Mouse (Mus musculus): ENCODE results near the gene Calm5. TPM values are rescaled to one million over a fixed set of nuclear protein-coding genes. Genes with fewer than 3 reads are reported as not detected.
"Not testable (repeated sequence)": the region's sequence is repeated elsewhere in the genome, so short reads cannot be mapped to it uniquely, and the experiment has no call there.

Gene Calm5
- polyA plus RNA-seq, 1 experiment from 2014 or later: not detected

DNA sequence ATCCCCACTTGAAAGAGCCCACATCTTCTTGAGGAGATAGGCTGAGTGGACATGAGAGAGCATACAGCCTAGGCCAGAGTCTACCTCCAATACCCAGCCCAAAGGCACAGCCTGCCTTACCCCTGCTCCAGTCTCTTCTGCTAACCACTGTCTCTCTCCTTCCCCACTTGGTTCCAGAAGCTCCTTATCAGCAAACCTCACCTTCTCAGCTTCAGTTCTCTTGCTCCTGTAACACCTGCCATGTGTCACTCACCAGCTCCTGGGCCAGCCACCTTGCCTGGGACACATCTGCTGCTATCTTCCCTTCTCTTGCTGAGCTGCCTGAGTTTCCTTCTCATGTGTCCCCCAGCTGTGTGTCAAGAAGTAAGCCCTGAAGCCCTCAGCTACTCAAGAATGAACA is 20.3 kb upstream of the Calm5 start:
- H3K36me3 ChIP-seq; ATAC-seq (ENCODE audit: low FRiP score, low read depth); H3K27ac ChIP-seq; H3K9me3 ChIP-seq; H3K4me1 ChIP-seq; H3K4me2 ChIP-seq (replicated peaks); H3K9ac ChIP-seq; H3K27me3 ChIP-seq; H3K4me3 ChIP-seq: not testable (repeated sequence)

DNA sequence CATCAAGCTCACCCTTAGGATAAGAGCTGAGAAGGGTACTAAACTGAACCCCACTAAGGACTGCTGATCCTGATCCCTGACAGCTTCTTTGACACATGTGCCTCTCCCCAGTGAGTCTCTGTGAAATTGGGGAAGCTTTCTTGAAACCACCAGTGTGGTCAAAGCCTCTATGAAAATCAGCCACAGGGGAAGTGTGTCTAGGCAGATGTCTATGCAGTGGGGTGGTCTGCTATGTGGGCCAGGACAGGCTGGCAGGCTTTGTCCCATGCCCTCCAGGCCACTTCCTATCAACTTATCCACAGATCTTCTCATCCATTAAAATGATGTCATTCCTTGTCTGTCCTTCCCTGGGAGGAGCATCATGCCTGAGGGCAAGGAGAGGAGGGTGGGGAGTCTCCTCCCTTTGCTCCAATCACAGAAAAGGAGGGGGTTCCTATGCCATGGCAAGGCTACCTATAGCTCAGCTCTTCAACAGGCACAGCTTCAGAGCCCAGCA is 16.6 kb upstream of the Calm5 start, which contains the start of gene Calm4:
Calm4 (plus strand) TSS at position 446 of the 496 bp plus-strand sequence.
- not testable (repeated sequence) for H3K9me3 ChIP-seq; H3K4me3 ChIP-seq; H3K4me2 ChIP-seq (replicated peaks); H3K36me3 ChIP-seq; H3K9ac ChIP-seq; H3K27ac ChIP-seq; ATAC-seq (ENCODE audit: low FRiP score, low read depth); H3K4me1 ChIP-seq; H3K27me3 ChIP-seq

DNA sequence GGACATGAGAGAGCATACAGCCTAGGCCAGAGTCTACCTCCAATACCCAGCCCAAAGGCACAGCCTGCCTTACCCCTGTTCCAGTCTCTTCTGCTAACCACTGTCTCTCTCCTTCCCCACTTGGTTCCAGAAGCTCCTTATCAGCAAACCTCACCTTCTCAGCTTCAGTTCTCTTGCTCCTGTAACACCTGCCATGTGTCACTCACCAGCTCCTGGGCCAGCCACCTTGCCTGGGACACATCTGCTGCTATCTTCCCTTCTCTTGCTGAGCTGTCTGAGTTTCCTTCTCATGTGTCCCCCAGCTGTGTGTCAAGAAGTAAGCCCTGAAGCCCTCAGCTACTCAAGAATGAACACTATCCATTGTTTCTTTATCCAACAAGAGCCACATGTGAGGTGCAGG is 13.3 kb upstream of the Calm5 start:
- H3K9me3 ChIP-seq; ATAC-seq (ENCODE audit: low FRiP score, low read depth); H3K4me2 ChIP-seq (replicated peaks); H3K4me3 ChIP-seq; H3K9ac ChIP-seq; H3K27ac ChIP-seq; H3K36me3 ChIP-seq; H3K4me1 ChIP-seq; H3K27me3 ChIP-seq: not testable (repeated sequence)

DNA sequence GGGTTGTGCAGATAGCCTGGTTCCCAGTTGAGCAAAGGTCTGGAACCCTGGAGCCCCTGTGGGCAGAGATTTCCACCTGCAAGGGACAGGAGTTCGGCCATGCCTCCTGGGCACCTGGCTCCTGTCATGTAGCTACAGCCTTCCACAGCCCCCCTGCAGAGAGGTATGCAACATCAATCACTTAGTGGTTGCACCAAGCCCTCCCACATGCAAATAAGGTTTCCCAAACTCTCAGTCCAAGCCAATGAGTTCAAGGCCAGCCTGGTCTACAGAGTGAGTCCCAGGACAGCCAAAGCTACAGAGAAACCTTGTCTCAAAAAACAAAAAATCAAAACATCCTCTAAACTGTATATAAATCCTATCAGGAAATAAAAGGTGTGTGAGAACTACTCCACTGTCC is 3.6 kb upstream of the Calm5 start:
- 65% methylated on average over 1 of the region's 1 CpGs for WGBS
- Histone ChIP-seq H3K4me3 (no peak overlapping the region), H3K27ac (no peak overlapping the region), H3K9me3 (no peaks in the 10 kb centered on the region), H3K9ac (no peak overlapping the region), H3K4me2 (replicated peaks) (no peak overlapping the region), H3K4me1 (no peaks in the 10 kb centered on the region), H3K36me3 (no peaks in the 10 kb centered on the region), H3K27me3 (no peaks in the 10 kb centered on the region)
- no peak for ATAC-seq (ENCODE audit: low FRiP score, low read depth)

DNA sequence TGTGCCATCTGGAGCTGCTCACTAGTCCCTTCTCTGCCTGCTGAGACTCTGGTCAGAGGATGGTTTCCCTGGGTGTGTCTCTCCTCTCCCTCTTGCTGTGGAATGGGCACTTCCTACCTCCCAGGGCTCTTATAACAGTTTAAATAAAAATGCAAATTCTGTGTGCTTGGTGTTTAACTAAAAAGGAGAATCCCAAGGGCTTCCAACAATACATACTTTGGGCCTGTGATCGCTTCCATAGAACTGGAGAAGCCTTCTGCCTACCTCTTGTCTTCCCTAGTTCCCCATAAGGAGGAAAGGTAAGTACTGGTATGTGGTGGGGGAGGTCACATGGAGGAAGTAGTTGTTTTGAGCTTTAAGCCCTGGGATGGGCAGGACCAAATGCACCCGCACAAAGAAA is 883 bp downstream of the Calm5 start:
- no peaks in the 10 kb centered on the region for H3K9me3 ChIP-seq
- no peak overlapping the region for H3K4me2 ChIP-seq (replicated peaks)
- 85% methylated on average over 2 of the region's 2 CpGs for WGBS
- no peak overlapping the region for H3K27ac ChIP-seq
- H3K9ac ChIP-seq: no peak overlapping the region
- H3K4me3 ChIP-seq: no peak overlapping the region
- no peak for ATAC-seq (ENCODE audit: low FRiP score, low read depth)
- H3K4me1 ChIP-seq: no peaks in the 10 kb centered on the region
- no peaks in the 10 kb centered on the region for H3K36me3 ChIP-seq
- no peaks in the 10 kb centered on the region for H3K27me3 ChIP-seq

DNA sequence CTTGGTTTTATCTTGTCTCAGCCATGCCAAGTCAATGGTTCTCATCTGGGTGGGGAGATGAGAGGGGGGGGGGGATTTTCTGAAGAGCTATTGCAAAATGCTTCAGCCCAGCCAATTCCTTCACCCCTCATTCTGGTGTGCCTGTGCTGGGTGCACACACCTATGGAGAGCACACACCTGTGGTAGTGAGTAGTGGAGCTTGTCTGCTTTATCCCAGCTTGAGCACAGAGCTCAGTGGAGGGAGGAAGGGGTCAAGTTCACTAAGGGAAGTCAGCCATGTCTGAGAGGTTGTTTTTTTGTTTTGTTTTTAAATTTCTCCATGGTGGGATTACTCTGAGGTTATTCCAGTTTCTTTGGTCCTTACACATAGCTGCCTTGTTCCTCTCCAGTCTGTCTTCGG is 2.3 kb downstream of the Calm5 start:
- no peaks in the 10 kb centered on the region for H3K9me3 ChIP-seq
- H3K4me1 ChIP-seq: no peaks in the 10 kb centered on the region
- 82% methylated on average over 1 of the region's 1 CpGs for WGBS
- H3K4me3 ChIP-seq: no peak overlapping the region
- no peak overlapping the region for H3K9ac ChIP-seq
- H3K27me3 ChIP-seq: no peaks in the 10 kb centered on the region
- no peak overlapping the region for H3K27ac ChIP-seq
- H3K36me3 ChIP-seq: no peaks in the 10 kb centered on the region
- no peak overlapping the region for H3K4me2 ChIP-seq (replicated peaks)
- ATAC-seq (ENCODE audit: low FRiP score, low read depth): no peak

DNA sequence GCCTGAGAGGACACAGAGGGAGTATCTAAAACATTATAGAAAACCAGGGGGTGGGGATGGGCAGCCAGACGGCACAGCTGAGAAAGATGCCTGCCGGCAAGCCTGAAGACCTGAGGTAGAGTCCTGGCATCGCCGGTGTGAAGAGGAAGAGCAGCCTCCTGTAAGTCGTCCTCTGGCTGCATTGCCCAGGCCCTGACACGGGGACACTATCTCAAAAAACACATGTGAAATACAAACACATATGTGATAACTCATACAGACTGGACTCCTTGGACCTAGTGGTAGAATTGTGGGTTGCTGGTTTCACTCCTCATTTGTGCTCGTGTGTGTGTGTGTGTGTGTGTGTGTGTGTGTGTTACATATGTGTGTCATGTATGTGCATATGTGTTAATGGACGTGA is 7.3 kb downstream of the Calm5 start:
- H3K27ac ChIP-seq: no peak overlapping the region
- ATAC-seq (ENCODE audit: low FRiP score, low read depth): no peak

DNA sequence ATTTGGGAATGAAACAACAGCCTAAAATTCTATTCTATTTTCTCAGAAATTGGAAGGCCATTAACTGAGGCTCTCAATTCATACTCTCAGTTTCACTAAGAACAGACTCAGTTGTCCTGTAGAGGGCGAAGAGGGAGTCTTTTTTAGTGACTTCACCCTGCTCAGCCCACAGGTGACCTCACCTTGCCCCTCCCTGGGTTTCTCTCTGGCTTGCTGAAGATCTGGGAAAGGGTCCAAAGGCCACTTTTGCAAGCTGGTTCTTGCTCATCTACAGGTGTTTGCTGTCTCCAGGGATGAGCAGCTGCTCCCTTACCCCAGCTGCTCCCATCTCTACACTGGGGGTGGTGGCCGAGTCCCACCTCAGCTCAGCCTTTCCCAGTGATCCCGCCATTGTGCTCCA is 8.4 kb downstream of the Calm5 start:
- Histone ChIP-seq H3K27ac (no peak overlapping the region), H3K27me3 (no peaks in the 10 kb centered on the region), H3K9ac (no peak overlapping the region), H3K9me3 (no peaks in the 10 kb centered on the region), H3K4me1 (no peaks in the 10 kb centered on the region), H3K4me3 (no peak overlapping the region), H3K36me3 (no peaks in the 10 kb centered on the region), H3K4me2 (replicated peaks) (no peak overlapping the region)
- ATAC-seq (ENCODE audit: low FRiP score, low read depth): no peak
- WGBS: 74% methylated on average over 3 of the region's 3 CpGs

More for the DNA sequence above, 7.3 kb downstream of the Calm5 start:
- no peaks in the 10 kb centered on the region for H3K36me3 ChIP-seq
- no peaks in the 10 kb centered on the region for H3K9me3 ChIP-seq
- H3K9ac ChIP-seq: no peak overlapping the region
- H3K4me2 ChIP-seq (replicated peaks): no peak overlapping the region
- H3K4me3 ChIP-seq: no peak overlapping the region
- H3K27me3 ChIP-seq: no peaks in the 10 kb centered on the region
- WGBS: 84% methylated on average over 8 of the region's 8 CpGs
- no peaks in the 10 kb centered on the region for H3K4me1 ChIP-seq

DNA sequence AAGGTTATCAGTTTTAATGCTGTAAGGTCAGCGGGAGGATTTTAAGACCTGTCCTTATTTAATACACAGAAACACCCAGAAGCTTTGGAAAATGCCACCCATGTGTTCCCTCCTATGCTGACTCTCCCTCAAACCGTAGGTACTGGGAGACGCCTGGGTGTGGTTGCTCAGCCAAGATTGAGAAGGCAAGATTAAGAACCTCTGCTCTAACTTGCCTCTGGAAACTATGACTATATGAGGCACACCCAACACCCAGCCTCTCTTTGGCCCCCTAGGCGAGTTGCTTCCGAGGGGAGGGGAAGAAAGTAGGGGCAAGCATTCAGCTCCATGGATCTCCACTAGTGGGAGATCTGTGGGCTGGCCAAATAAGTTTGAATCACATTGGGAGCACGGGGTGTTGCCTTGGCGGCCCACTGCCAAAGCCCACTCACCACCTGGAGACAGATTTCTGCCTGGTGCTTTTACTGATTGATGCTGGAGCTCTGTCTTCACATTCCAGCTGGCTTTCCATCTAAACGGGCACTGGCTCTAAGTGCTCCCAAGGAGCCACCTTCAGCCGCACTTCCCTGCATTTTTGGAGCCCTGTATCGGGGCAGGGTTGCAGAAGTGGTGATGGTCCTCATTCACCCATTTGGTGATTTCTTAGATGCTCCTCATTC is 9.1 kb downstream of the Calm5 start:
- H3K4me1 ChIP-seq: no peaks in the 10 kb centered on the region
- no peak for ATAC-seq (ENCODE audit: low FRiP score, low read depth)

DNA sequence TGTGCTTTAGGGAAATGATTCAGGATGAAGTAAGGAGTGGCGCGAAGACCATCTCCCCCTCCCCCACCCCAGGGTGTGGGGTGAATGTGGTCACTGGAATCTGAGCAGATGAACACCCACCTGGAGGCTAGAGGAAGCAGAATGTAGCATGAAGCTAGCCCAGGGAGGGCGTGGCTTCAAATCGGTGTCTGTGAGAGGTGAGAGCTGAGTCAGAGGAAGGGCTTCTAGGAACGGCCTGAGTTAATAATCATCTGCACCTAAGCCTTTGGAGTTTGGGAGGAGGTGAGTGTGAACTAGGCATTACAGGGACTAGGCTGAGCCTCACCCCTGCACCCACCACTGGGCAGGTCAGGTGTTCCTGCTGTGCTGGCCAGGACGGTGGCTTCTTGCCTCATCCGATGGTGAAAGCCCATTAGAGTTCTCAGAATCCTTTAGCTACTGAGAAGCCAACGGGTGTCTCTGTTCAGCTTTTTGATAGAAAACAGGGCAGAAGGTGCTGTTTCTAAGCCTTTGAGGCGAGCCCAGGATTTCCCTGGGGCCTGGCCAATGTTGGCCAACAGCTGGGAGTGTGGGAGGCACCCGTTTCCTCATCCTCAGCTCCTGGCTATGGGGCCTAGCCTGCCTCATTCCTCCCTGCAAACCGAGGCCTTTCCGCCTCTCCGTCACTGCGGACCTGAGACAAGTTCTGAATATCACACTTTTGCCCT is 11.8 kb downstream of the Calm5 start:
- no peak for ATAC-seq (ENCODE audit: low FRiP score, low read depth)
- Histone ChIP-seq H3K9me3 (no peaks in the 10 kb centered on the region), H3K9ac (no peak overlapping the region), H3K4me1 (no peaks in the 10 kb centered on the region), H3K4me2 (replicated peaks) (no peak overlapping the region), H3K27me3 (no peaks in the 10 kb centered on the region), H3K36me3 (no peaks in the 10 kb centered on the region), H3K27ac (no peak overlapping the region), H3K4me3 (no peak overlapping the region)
- WGBS: 80% methylated on average over 14 of the region's 14 CpGs

More for the DNA sequence above, 9.1 kb downstream of the Calm5 start:
- Histone ChIP-seq H3K4me3 (no peak overlapping the region), H3K27me3 (no peaks in the 10 kb centered on the region), H3K9ac (no peak overlapping the region), H3K4me2 (replicated peaks) (no peak overlapping the region), H3K9me3 (no peaks in the 10 kb centered on the region), H3K36me3 (no peaks in the 10 kb centered on the region), H3K27ac (no peak overlapping the region)
- 80% methylated on average over 10 of the region's 10 CpGs for WGBS

DNA sequence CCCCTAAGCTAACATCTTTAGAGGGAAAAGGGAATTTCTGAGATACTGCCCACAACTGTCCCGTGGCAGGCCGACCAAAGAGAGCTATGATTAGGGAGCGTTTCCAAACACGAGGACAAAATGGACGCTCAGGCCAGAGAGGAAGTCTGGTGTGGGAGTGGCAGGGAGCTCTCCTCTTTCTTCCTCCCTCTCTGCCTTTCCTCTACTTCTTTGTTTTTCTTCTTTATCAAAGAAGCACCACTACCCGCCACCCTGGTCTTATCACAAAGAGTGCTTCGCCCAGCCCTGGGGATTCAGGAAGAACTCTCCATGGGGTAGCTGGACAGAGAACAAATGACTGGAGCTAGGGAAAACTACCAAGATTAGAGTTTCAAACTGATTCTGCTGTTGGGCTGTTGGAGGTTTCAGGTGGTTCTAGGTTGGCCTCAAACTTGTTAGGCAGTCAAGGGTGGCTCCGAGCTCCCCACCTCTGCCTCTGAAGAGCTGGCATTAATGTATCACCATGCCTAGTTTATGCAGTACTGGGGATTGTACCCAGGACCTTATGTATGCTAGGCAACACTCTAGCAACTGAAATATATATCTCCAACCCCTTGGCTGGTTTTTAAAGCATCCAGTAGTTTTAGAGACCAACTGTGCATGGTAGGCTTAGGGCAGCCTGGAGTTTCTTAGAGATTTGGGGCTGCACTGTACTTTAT is 12.5 kb downstream of the Calm5 start:
- Histone ChIP-seq H3K27ac (no peak overlapping the region), H3K4me3 (no peak overlapping the region)
- WGBS: 91% methylated on average over 8 of the region's 8 CpGs

DNA sequence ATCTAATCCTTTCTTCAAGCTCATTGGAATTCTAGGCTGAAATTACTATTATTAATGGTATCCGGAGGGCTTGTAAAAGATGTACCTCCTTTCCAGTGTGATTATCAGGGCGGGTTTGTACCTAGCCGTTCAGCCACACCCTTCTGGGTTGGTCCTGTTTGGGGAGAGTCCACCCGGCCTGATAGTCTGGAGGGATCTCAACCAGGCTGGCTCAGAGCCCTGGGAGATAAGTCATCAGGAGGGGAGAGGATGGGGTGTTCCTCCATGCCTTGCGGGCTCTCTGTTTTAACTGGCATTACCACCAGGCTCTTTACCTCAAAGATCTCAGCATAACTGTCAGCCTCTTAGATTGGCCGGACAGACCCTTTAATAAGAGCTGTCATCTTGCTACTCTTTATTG is 13.2 kb downstream of the Calm5 start:
- no peaks in the 10 kb centered on the region for H3K27me3 ChIP-seq
- no peaks in the 10 kb centered on the region for H3K4me1 ChIP-seq
- H3K27ac ChIP-seq: no peak overlapping the region
- no peaks in the 10 kb centered on the region for H3K36me3 ChIP-seq
- H3K9ac ChIP-seq: no peak overlapping the region
- no peak for ATAC-seq (ENCODE audit: low FRiP score, low read depth)
- no peaks in the 10 kb centered on the region for H3K9me3 ChIP-seq
- WGBS: 85% methylated on average over 6 of the region's 6 CpGs
- H3K4me2 ChIP-seq (replicated peaks): no peak overlapping the region
- H3K4me3 ChIP-seq: no peak overlapping the region

More for the DNA sequence above, 12.5 kb downstream of the Calm5 start:
- no peak overlapping the region for H3K9ac ChIP-seq
- H3K36me3 ChIP-seq: no peaks in the 10 kb centered on the region
- ATAC-seq (ENCODE audit: low FRiP score, low read depth): no peak
- no peaks in the 10 kb centered on the region for H3K27me3 ChIP-seq
- H3K4me2 ChIP-seq (replicated peaks): no peak overlapping the region
- H3K4me1 ChIP-seq: no peaks in the 10 kb centered on the region
- no peaks in the 10 kb centered on the region for H3K9me3 ChIP-seq
